22 mouse cellular contexts compared by ENCODE assay signal in the genomic region with DNA sequence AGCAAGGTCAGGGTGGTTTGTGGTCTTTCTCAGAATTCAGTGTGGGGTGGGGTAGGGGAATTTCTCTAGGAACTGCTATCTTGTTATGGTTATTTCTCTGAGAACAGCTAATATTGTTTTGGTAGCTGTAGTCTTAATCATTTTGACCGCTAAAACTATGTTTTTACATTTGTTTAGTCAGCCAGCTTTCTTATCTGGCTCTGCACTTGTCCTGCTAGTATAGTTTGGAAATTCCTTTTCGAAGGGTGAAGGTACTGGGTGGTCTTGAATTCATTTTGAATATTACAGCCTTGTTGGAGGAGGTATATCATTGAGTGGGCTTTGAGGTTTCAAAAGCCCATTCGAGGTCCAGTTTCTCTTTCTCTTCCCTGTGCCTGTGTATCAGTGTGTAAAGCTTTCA. TPM values are rescaled to one million over a fixed set of nuclear protein-coding genes. Genes with fewer than 3 reads are reported as not detected.
DNase-seq lines count a peak whose midpoint lies in the region; ATAC-seq and TF ChIP-seq lines count a peak whose summit lies in the region.
"Not testable (repeated sequence)": the region's sequence is repeated elsewhere in the genome, so short reads cannot be mapped to it uniquely, and the experiment has no call there.
"Had no signal": no experiment of that assay in that cellular context is flagged by ENCODE, and none has a peak within 500 bp of the region (broad histone marks: within the 10 kb centered on the region; RNA-seq: fewer than 3 reads in every experiment).

No protein-coding gene starts in this region.

- H3K9ac ChIP-seq in intestine, postnatal 0 days (ENCODE audit: low read depth, low read length); liver, embryonic 13.5 days; liver, embryonic 15.5 days; liver, postnatal 0 days (replicated peaks): not testable (repeated sequence)

- ATAC-seq in G1E (ENCODE audit: extremely low read depth, insufficient number of reproducible peaks, low FRiP score, poor library complexity, severe bottlenecking); intestine, postnatal 0 days; liver, embryonic 13.5 days (ENCODE audit: low read depth); liver, embryonic 15.5 days (ENCODE audit: insufficient read depth); liver, postnatal 0 days: not testable (repeated sequence)

- not testable (repeated sequence) for TF ChIP-seq EP300 in liver, postnatal 0 days (IDR thresholded peaks at IDR 0.05; ENCODE audit: low read depth)

- H3K4me2 ChIP-seq in intestine, postnatal 0 days (replicated peaks; ENCODE audit: low read depth); liver, embryonic 13.5 days; liver, embryonic 15.5 days; liver, postnatal 0 days (ENCODE audit: low read depth, low read length): not testable (repeated sequence)

- H3K27me3 ChIP-seq in G1E (ENCODE audit: insufficient read depth, low read length); intestine, postnatal 0 days (replicated peaks; ENCODE audit: control insufficient read depth, insufficient read depth, low read length); liver, embryonic 13.5 days; liver, embryonic 15.5 days; liver, postnatal 0 days (ENCODE audit: insufficient read depth, low read length): not testable (repeated sequence)

- H3K4me1 ChIP-seq in G1E (ENCODE audit: insufficient read depth, low read depth, low read length) = peaks cover 83% of the 10 kb centered on the region
- not testable (repeated sequence) for H3K4me1 ChIP-seq in intestine, postnatal 0 days (replicated peaks; ENCODE audit: control insufficient read depth, insufficient read depth, low read length)
- H3K4me1 ChIP-seq in liver, embryonic 13.5 days (replicated peaks) = peaks cover 73% of the 10 kb centered on the region
- H3K4me1 ChIP-seq in liver, embryonic 15.5 days (replicated peaks) = peaks cover 77% of the 10 kb centered on the region
- H3K4me1 ChIP-seq in liver, postnatal 0 days (ENCODE audit: insufficient read depth) = peaks cover 33% of the 10 kb centered on the region

- WGBS in intestine, postnatal 0 days = 77% methylated on average over 3 of the region's 3 CpGs
- WGBS in liver, embryonic 13.5 days (ENCODE audit: insufficient replicate concordance) = 28% methylated on average over 3 of the region's 3 CpGs
- WGBS in liver, embryonic 15.5 days (ENCODE audit: insufficient replicate concordance) = 26% methylated on average over 3 of the region's 3 CpGs
- WGBS in liver, postnatal 0 days (ENCODE audit: insufficient replicate concordance) = 47% methylated on average over 3 of the region's 3 CpGs

- not testable (repeated sequence) for DNase-seq in G1E (ENCODE audit: low spot score); liver, embryonic 13.5 days; liver, postnatal 0 days

- H3K36me3 ChIP-seq in G1E (replicated peaks) = peaks cover 58% of the 10 kb centered on the region
- H3K36me3 ChIP-seq in intestine, postnatal 0 days (ENCODE audit: control insufficient read depth, insufficient read depth); liver, postnatal 0 days (replicated peaks; ENCODE audit: insufficient read depth, low read length): not testable (repeated sequence)
- H3K36me3 ChIP-seq in liver, embryonic 13.5 days = peaks cover 24% of the 10 kb centered on the region
- H3K36me3 ChIP-seq in liver, embryonic 15.5 days (replicated peaks) = peaks cover 25% of the 10 kb centered on the region

- H3K9me3 ChIP-seq in G1E (replicated peaks); intestine, postnatal 0 days (ENCODE audit: control insufficient read depth); liver, embryonic 13.5 days (replicated peaks); liver, embryonic 15.5 days (replicated peaks); liver, postnatal 0 days (ENCODE audit: low read length): not testable (repeated sequence)

- not testable (repeated sequence) for TF ChIP-seq CTCF in G1E (IDR thresholded peaks at IDR 0.05; ENCODE audit: low read depth, low read length); intestine, postnatal 0 days (IDR thresholded peaks at IDR 0.05; ENCODE audit: low read depth); liver, postnatal 0 days (IDR thresholded peaks at IDR 0.05; ENCODE audit: low read depth)

- H3K27ac ChIP-seq in intestine, postnatal 0 days (ENCODE audit: low read depth, low read length) = peak overlapping the region; percentile 89; the same call in 1 of the 2 replicates
- peak overlapping the region; percentile 61; the same call in 1 of the 2 replicates for H3K27ac ChIP-seq in liver, embryonic 13.5 days
- H3K27ac ChIP-seq in liver, embryonic 15.5 days (replicated peaks) = peak overlapping the region; percentile 35
- peak overlapping the region; percentile 48; the same call in 1 of the 2 replicates for H3K27ac ChIP-seq in liver, postnatal 0 days (ENCODE audit: low read depth)

- H3K4me3 ChIP-seq in G1E (ENCODE audit: low read depth, low read length) = peak overlapping the region; percentile 27; the same call in 1 of the 2 replicates
- H3K4me3 ChIP-seq in intestine, postnatal 0 days (ENCODE audit: low read depth, low read length); liver, embryonic 13.5 days (replicated peaks); liver, embryonic 15.5 days (replicated peaks); liver, postnatal 0 days (ENCODE audit: low read depth, low read length): not testable (repeated sequence)

RNA-seq across cellular contexts. Expression of gene Pcyt1a, which starts 13.9 kb away (rescaled TPM):
- total RNA-seq in G1E (2014; fragmentation: Nextera tagmentation) = 62.7 and 101 TPM in 2 replicates
- total RNA-seq in G1E (2017) = 101 and 104 TPM in 2 replicates
- 47.0 and 50.2 TPM in 2 replicates for polyA plus RNA-seq in G1E (2012)
- 114 and 120 TPM in 2 replicates for polyA plus RNA-seq in intestine, postnatal 0 days (2015; fragmentation: Nextera tagmentation; extraction: Ambion mirVana)
- 38.6 and 42.0 TPM in 2 replicates for polyA plus RNA-seq in liver, embryonic 13.5 days (2015; fragmentation: Nextera tagmentation; extraction: Ambion mirVana)
- polyA plus RNA-seq in liver, embryonic 15.5 days (2015; fragmentation: Nextera tagmentation; extraction: Ambion mirVana) = 38.3 and 39.5 TPM in 2 replicates
- polyA plus RNA-seq in liver, postnatal 0 days (2015; fragmentation: Nextera tagmentation; extraction: Ambion mirVana) = 25.4 and 32.9 TPM in 2 replicates

RNA-seq across cellular contexts. Expression of gene Tctex1d2, which starts 25.1 kb away (rescaled TPM):
- total RNA-seq in G1E (2014; fragmentation: Nextera tagmentation) = 9.7 and 10.8 TPM in 2 replicates
- total RNA-seq in G1E (2017) = 33.9 and 35.2 TPM in 2 replicates
- polyA plus RNA-seq in G1E (2012) = 0.21 and 0.39 TPM in 2 replicates
- polyA plus RNA-seq in intestine, postnatal 0 days (2015; fragmentation: Nextera tagmentation; extraction: Ambion mirVana) = 29.4 and 30.2 TPM in 2 replicates
- polyA plus RNA-seq in liver, embryonic 13.5 days (2015; fragmentation: Nextera tagmentation; extraction: Ambion mirVana) = 7.2 and 7.3 TPM in 2 replicates
- polyA plus RNA-seq in liver, embryonic 15.5 days (2015; fragmentation: Nextera tagmentation; extraction: Ambion mirVana) = 4.6 and 5.0 TPM in 2 replicates
- polyA plus RNA-seq in liver, postnatal 0 days (2015; fragmentation: Nextera tagmentation; extraction: Ambion mirVana) = 6.6 and 6.9 TPM in 2 replicates
- total RNA-seq: CH12.LX had no signal

RNA-seq across cellular contexts. Expression of gene Slc51a, which starts 43.1 kb away (rescaled TPM):
- not detected in 2 replicates for total RNA-seq in G1E (2014; fragmentation: Nextera tagmentation)
- total RNA-seq in G1E (2017) = 1.3 and 2.0 TPM in 2 replicates
- 0.02 TPM in 1 of 2 replicates, not detected in the other for polyA plus RNA-seq in G1E (2012)
- 292 and 346 TPM in 2 replicates for polyA plus RNA-seq in intestine, postnatal 0 days (2015; fragmentation: Nextera tagmentation; extraction: Ambion mirVana)
- 0.65 and 0.71 TPM in 2 replicates for polyA plus RNA-seq in liver, embryonic 13.5 days (2015; fragmentation: Nextera tagmentation; extraction: Ambion mirVana)
- 0.37 and 0.56 TPM in 2 replicates for polyA plus RNA-seq in liver, embryonic 15.5 days (2015; fragmentation: Nextera tagmentation; extraction: Ambion mirVana)
- 0.81 and 1.0 TPM in 2 replicates for polyA plus RNA-seq in liver, postnatal 0 days (2015; fragmentation: Nextera tagmentation; extraction: Ambion mirVana)
- total RNA-seq: adrenal gland, adult 18-20 months; adrenal gland, postnatal 14 days; forebrain, postnatal 0 days had no signal
- polyA plus RNA-seq: activated CD4-positive, CD25-positive, alpha-beta regulatory T cell, adult 4 months; CD4-positive, CD25-positive, alpha-beta regulatory T cell, adult 4 months had no signal

RNA-seq across cellular contexts. Expression of gene Tm4sf19, which starts 44.3 kb away (rescaled TPM):
- not detected in 2 replicates for total RNA-seq in G1E (2014; fragmentation: Nextera tagmentation)
- 0.12 and 0.60 TPM in 2 replicates for total RNA-seq in G1E (2017)
- polyA plus RNA-seq in G1E (2012) = not detected in 2 replicates
- polyA plus RNA-seq in intestine, postnatal 0 days (2015; fragmentation: Nextera tagmentation; extraction: Ambion mirVana) = not detected in 2 replicates
- not detected in 2 replicates for polyA plus RNA-seq in liver, embryonic 13.5 days (2015; fragmentation: Nextera tagmentation; extraction: Ambion mirVana)
- polyA plus RNA-seq in liver, embryonic 15.5 days (2015; fragmentation: Nextera tagmentation; extraction: Ambion mirVana) = not detected in 2 replicates
- not detected in 2 replicates for polyA plus RNA-seq in liver, postnatal 0 days (2015; fragmentation: Nextera tagmentation; extraction: Ambion mirVana)
- total RNA-seq: adrenal gland, postnatal 14 days had no signal
- polyA plus RNA-seq: activated CD4-positive, CD25-positive, alpha-beta regulatory T cell, adult 4 months; CD4-positive, CD25-positive, alpha-beta regulatory T cell, adult 4 months; cerebellum, adult 2 months; cortical plate, adult 2 months; embryonic facial prominence, embryonic 10.5 days; embryonic facial prominence, embryonic 12.5 days; forebrain, embryonic 11.5 days; forebrain, embryonic 13.5 days; forebrain, embryonic 15.5 days; forebrain, postnatal 0 days; Patski had no signal

RNA-seq across cellular contexts. Expression of gene Zdhhc19, which starts 51.5 kb away (rescaled TPM):
- total RNA-seq in G1E (2014; fragmentation: Nextera tagmentation) (not detected in 2 replicates), G1E (2017) (0.23 TPM in 1 of 2 replicates, not detected in the other)
- not detected in 2 replicates for polyA plus RNA-seq in G1E (2012)
- polyA plus RNA-seq in intestine, postnatal 0 days (2015; fragmentation: Nextera tagmentation; extraction: Ambion mirVana) = 3.8 and 4.7 TPM in 2 replicates
- polyA plus RNA-seq in liver, embryonic 13.5 days (2015; fragmentation: Nextera tagmentation; extraction: Ambion mirVana) = not detected in 2 replicates
- not detected in 2 replicates for polyA plus RNA-seq in liver, embryonic 15.5 days (2015; fragmentation: Nextera tagmentation; extraction: Ambion mirVana)
- not detected in 2 replicates for polyA plus RNA-seq in liver, postnatal 0 days (2015; fragmentation: Nextera tagmentation; extraction: Ambion mirVana)
- total RNA-seq: adrenal gland, adult 18-20 months; adrenal gland, adult 8-10 months; adrenal gland, postnatal 14 days; adrenal gland, postnatal 36 days; CH12.LX; forebrain, postnatal 0 days had no signal
- polyA plus RNA-seq: activated CD4-positive, CD25-positive, alpha-beta regulatory T cell, adult 4 months; CD4-positive, CD25-positive, alpha-beta regulatory T cell, adult 4 months; cerebellum, adult 2 months; cortical plate, adult 2 months; embryonic facial prominence, embryonic 10.5 days; embryonic facial prominence, embryonic 12.5 days; embryonic facial prominence, embryonic 14.5 days; forebrain, embryonic 11.5 days; forebrain, embryonic 13.5 days; forebrain, embryonic 15.5 days; forebrain, postnatal 0 days; Patski had no signal

Comparison
In these comparisons a context has a peak if more than half of its experiments do, and no peak if none do; other contexts are left out.
1. H3K27ac ChIP-seq: peak in every context shown above with its lines; median percentile 89 in intestine, postnatal 0 days; 61 in liver, embryonic 13.5 days; 48 in liver, postnatal 0 days; 35 in liver, embryonic 15.5 days.
2. RNA of gene Slc51a, which starts 43.1 kb away (polyA plus RNA-seq): 292 to 346 TPM in intestine, postnatal 0 days; 0.81 to 1.0 TPM in liver, postnatal 0 days, 0.65 to 0.71 TPM in liver, embryonic 13.5 days, 0.37 to 0.56 TPM in liver, embryonic 15.5 days and 0.02 TPM in G1E; every median in the first group is over 100 times any median in the second.